Mouse (Mus musculus): ENCODE data around the gene Ppt2. TPM values are rescaled to one million over a fixed set of nuclear protein-coding genes. Genes with fewer than 3 reads are reported as not detected.

Gene Ppt2
- total RNA-seq (2017), result 17.2 and 18.7 TPM in 2 replicates

- no peak for ATAC-seq (ENCODE audit: extremely low read depth, insufficient number of reproducible peaks, low FRiP score, poor library complexity, severe bottlenecking)
These were observed at the start of gene Ppt2 for GRCm38 (mm10) chr17:34627943-34628643. TSS of gene Ppt2 (minus strand) at chr17:34628510.

GRCm38 (mm10) chr17:34676671-34677070 is 48.4 kb upstream of the Ppt2 start:
- ATAC-seq (ENCODE audit: extremely low read depth, insufficient number of reproducible peaks, low FRiP score, poor library complexity, severe bottlenecking), result no peak

GRCm38 (mm10) chr17:34676093-34676460 is 47.8 kb upstream of the Ppt2 start:
- no peak for ATAC-seq (ENCODE audit: extremely low read depth, insufficient number of reproducible peaks, low FRiP score, poor library complexity, severe bottlenecking)

GRCm38 (mm10) chr17:34675205-34676092 is 47.1 kb upstream of the Ppt2 start:
- no peak for ATAC-seq (ENCODE audit: extremely low read depth, insufficient number of reproducible peaks, low FRiP score, poor library complexity, severe bottlenecking)

GRCm38 (mm10) chr17:34674524-34675204 is 46.4 kb upstream of the Ppt2 start:
- ATAC-seq (ENCODE audit: extremely low read depth, insufficient number of reproducible peaks, low FRiP score, poor library complexity, severe bottlenecking), result no peak

- no peak for ATAC-seq (ENCODE audit: extremely low read depth, insufficient number of reproducible peaks, low FRiP score, poor library complexity, severe bottlenecking)
These were observed 44.8 kb upstream of the Ppt2 start for GRCm38 (mm10) chr17:34673139-34673538.

- no peak for ATAC-seq (ENCODE audit: extremely low read depth, insufficient number of reproducible peaks, low FRiP score, poor library complexity, severe bottlenecking)
These were observed 44.0 kb upstream of the Ppt2 start for GRCm38 (mm10) chr17:34672246-34672792.

- ATAC-seq (ENCODE audit: extremely low read depth, insufficient number of reproducible peaks, low FRiP score, poor library complexity, severe bottlenecking), result no peak
These were observed 43.1 kb upstream of the Ppt2 start for GRCm38 (mm10) chr17:34671151-34672066.

GRCm38 (mm10) chr17:34670235-34670634 is 41.9 kb upstream of the Ppt2 start, which contains the start of gene Tnxb:
TSS of gene Tnxb (plus strand) at chr17:34670535.
- no peak for ATAC-seq (ENCODE audit: extremely low read depth, insufficient number of reproducible peaks, low FRiP score, poor library complexity, severe bottlenecking)

- no peak for ATAC-seq (ENCODE audit: extremely low read depth, insufficient number of reproducible peaks, low FRiP score, poor library complexity, severe bottlenecking)
These were observed 36.2 kb upstream of the Ppt2 start for GRCm38 (mm10) chr17:34664472-34664871.

- ATAC-seq (ENCODE audit: extremely low read depth, insufficient number of reproducible peaks, low FRiP score, poor library complexity, severe bottlenecking), result no peak
These were observed 35.2 kb upstream of the Ppt2 start for GRCm38 (mm10) chr17:34663558-34663957.

- ATAC-seq (ENCODE audit: extremely low read depth, insufficient number of reproducible peaks, low FRiP score, poor library complexity, severe bottlenecking), result no peak
These were observed 34.7 kb upstream of the Ppt2 start for GRCm38 (mm10) chr17:34662978-34663377.

- no peak for ATAC-seq (ENCODE audit: extremely low read depth, insufficient number of reproducible peaks, low FRiP score, poor library complexity, severe bottlenecking)
These were observed 34.2 kb upstream of the Ppt2 start for GRCm38 (mm10) chr17:34662468-34662867.

- ATAC-seq (ENCODE audit: extremely low read depth, insufficient number of reproducible peaks, low FRiP score, poor library complexity, severe bottlenecking), result no peak
These were observed 32.8 kb upstream of the Ppt2 start for GRCm38 (mm10) chr17:34661121-34661591.

- no peak for ATAC-seq (ENCODE audit: extremely low read depth, insufficient number of reproducible peaks, low FRiP score, poor library complexity, severe bottlenecking)
These were observed 32.0 kb upstream of the Ppt2 start for GRCm38 (mm10) chr17:34660259-34660820.

GRCm38 (mm10) chr17:34659897-34660214 is 31.5 kb upstream of the Ppt2 start:
- no peak for ATAC-seq (ENCODE audit: extremely low read depth, insufficient number of reproducible peaks, low FRiP score, poor library complexity, severe bottlenecking)

GRCm38 (mm10) chr17:34659181-34659896 is 31.0 kb upstream of the Ppt2 start:
- no peak for ATAC-seq (ENCODE audit: extremely low read depth, insufficient number of reproducible peaks, low FRiP score, poor library complexity, severe bottlenecking)

Data from neutrophil, adult 5-6 weeks (primary cell).